Mouse (Mus musculus) neural tube, embryonic 13.5 days (tissue): ENCODE data around the gene Ikzf4. TPM values are rescaled to one million over a fixed set of nuclear protein-coding genes. Genes with fewer than 3 reads are reported as not detected.

Experiments used
- microRNA-seq: library from miRNA; unstranded; fragments of <30 nt; microRNA quantifications from one replicate; pipeline ENCODE4, GENCODE M21; 2016
- polyA plus RNA-seq: library from polyadenylated mRNA; unstranded; fragments of >200 nt; fragmentation: Nextera tagmentation; extraction: Ambion mirVana; gene quantifications from 2 replicates; pipeline ENCODE4 v1.2.1, GENCODE M21; 2015

Ikzf4 gene
- polyA plus RNA-seq, 1 experiment from 2014 or later, result 12.1 TPM

Small RNA genes within 50 kb of the gene (microRNA-seq; reads per million reads assigned to microRNA genes)
- not detected for gene Mir6917

Other genes starting within 250 kb of the Ikzf4 start
- not detected in 2 replicates for gene Slc39a5, start 244.8 kb downstream of the Ikzf4 start, polyA plus RNA-seq
- 124 and 129 TPM in 2 replicates for gene Nabp2, start 234.5 kb downstream of the Ikzf4 start, polyA plus RNA-seq
- gene Rnf41, start 234.3 kb downstream of the Ikzf4 start, polyA plus RNA-seq, result 73.4 and 74.3 TPM in 2 replicates
- gene Smarcc2, start 186.7 kb downstream of the Ikzf4 start, polyA plus RNA-seq, result 176 and 184 TPM in 2 replicates
- gene Myl6, start 151.8 kb downstream of the Ikzf4 start, polyA plus RNA-seq, result 1,017 and 1,105 TPM in 2 replicates
- gene Myl6b, start 147.3 kb downstream of the Ikzf4 start, polyA plus RNA-seq, result 4.1 and 5.0 TPM in 2 replicates
- gene Esyt1, start 120.1 kb downstream of the Ikzf4 start, polyA plus RNA-seq, result 31.5 and 35.1 TPM in 2 replicates
- 19.4 and 19.9 TPM in 2 replicates for gene Zc3h10, start 98.2 kb downstream of the Ikzf4 start, polyA plus RNA-seq
- gene Rpl41, start 96.7 kb downstream of the Ikzf4 start, polyA plus RNA-seq, result 2,522 and 2,730 TPM in 2 replicates
- gene Pa2g4, start 80.0 kb downstream of the Ikzf4 start, polyA plus RNA-seq, result 124 and 136 TPM in 2 replicates
- 9.5 and 9.9 TPM in 2 replicates for gene Erbb3, start 56.3 kb downstream of the Ikzf4 start, polyA plus RNA-seq
- 407 and 470 TPM in 2 replicates for gene Rps26, start 19.2 kb downstream of the Ikzf4 start, polyA plus RNA-seq
- 17.3 and 17.5 TPM in 2 replicates for gene Suox, start 28.1 kb upstream of the Ikzf4 start, polyA plus RNA-seq
- 103 and 104 TPM in 2 replicates for gene Rab5b, start 50.3 kb upstream of the Ikzf4 start, polyA plus RNA-seq
- gene Pmel, start 58.2 kb upstream of the Ikzf4 start, polyA plus RNA-seq, result 0.50 and 1.0 TPM in 2 replicates
- 23.3 and 29.1 TPM in 2 replicates for gene Cdk2, start 59.0 kb upstream of the Ikzf4 start, polyA plus RNA-seq
- 7.8 and 8.2 TPM in 2 replicates for gene Dgka, start 98.9 kb upstream of the Ikzf4 start, polyA plus RNA-seq
- gene Pym1, start 101.9 kb upstream of the Ikzf4 start, polyA plus RNA-seq, result 44.1 and 46.6 TPM in 2 replicates
- gene Mmp19, start 144.9 kb upstream of the Ikzf4 start, polyA plus RNA-seq, result 0.59 and 0.63 TPM in 2 replicates
- gene Dnajc14, start 158.1 kb upstream of the Ikzf4 start, polyA plus RNA-seq, result 54.3 and 55.4 TPM in 2 replicates
- 15.9 and 16.2 TPM in 2 replicates for gene Tmem198b, start 158.4 kb upstream of the Ikzf4 start, polyA plus RNA-seq
- 185 and 212 TPM in 2 replicates for gene Sarnp, start 171.3 kb upstream of the Ikzf4 start, polyA plus RNA-seq
- gene Ormdl2, start 175.7 kb upstream of the Ikzf4 start, polyA plus RNA-seq, result 30.5 and 30.7 TPM in 2 replicates
- 11.8 and 13.5 TPM in 2 replicates for gene Gdf11, start 245.7 kb upstream of the Ikzf4 start, polyA plus RNA-seq